Mouse (Mus musculus) neural tube, embryonic 12.5 days (tissue): ENCODE results near the gene Per1. TPM values are rescaled to one million over a fixed set of nuclear protein-coding genes. Genes with fewer than 3 reads are reported as not detected.

ENCODE experiments used
- ATAC-seq: fragments of 200-750 bp; cut with Nextera tagmentation; 2 replicates; pipeline ENCODE4 v1.8.0; 2017; ENCODE audit warnings: low read depth, mild to moderate bottlenecking, moderate TSS enrichment, moderate library complexity; ENCODE audit not compliant: low FRiP score
- H3K27ac ChIP-seq: fragments of 300-500 bp; sonication (generic); 2 replicates; pipeline ENCODE4 v1.5.1; 2016
- H3K27me3 ChIP-seq: fragments of 300-500 bp; sonication (generic); replicated peaks from 2 replicates; pipeline ENCODE4 v1.6.1; 2016; ENCODE audit warnings: mild to moderate bottlenecking
- H3K36me3 ChIP-seq: fragments of 300-500 bp; sonication (generic); 2 replicates; pipeline ENCODE4 v1.6.1; 2016; ENCODE audit warnings: mild to moderate bottlenecking
- H3K4me1 ChIP-seq: fragments of 300-500 bp; sonication (generic); 2 replicates; pipeline ENCODE4 v1.6.1; 2016
- H3K4me2 ChIP-seq: fragments of 300-500 bp; sonication (generic); replicated peaks from 2 replicates; pipeline ENCODE4 v1.6.1; 2016; ENCODE audit warnings: mild to moderate bottlenecking
- H3K4me3 ChIP-seq: fragments of 300-500 bp; sonication (generic); 2 replicates; pipeline ENCODE4 v1.5.1; 2016
- H3K9ac ChIP-seq: fragments of 300-500 bp; sonication (generic); 2 replicates; pipeline ENCODE4 v1.6.1; 2016; ENCODE audit warnings: mild to moderate bottlenecking
- H3K9me3 ChIP-seq: fragments of 300-500 bp; sonication (generic); 2 replicates; pipeline ENCODE4 v1.6.1; 2016; ENCODE audit warnings: mild to moderate bottlenecking
- WGBS: fragments of 180-500 bp; shearing (Covaris S2); methylation state at CpG from one replicate; pipeline ENCODE4 v1.1.7; 2016; 5-methylcytosine and 5-hydroxymethylcytosine counted together
- polyA plus RNA-seq: library from polyadenylated mRNA; unstranded; fragments of >200 nt; fragmentation: Nextera tagmentation; extraction: Ambion mirVana; gene quantifications from 2 replicates; pipeline ENCODE4 v1.2.1, GENCODE M21; 2016

Gene Per1
- polyA plus RNA-seq, 1 experiment from 2014 or later: 9.0 TPM

- Histone ChIP-seq H3K4me2 (peak overlapping the region; percentile 97; the same call in 1 of the 2 replicates), H3K4me1 (peaks cover 31% of the 10 kb centered on the region), H3K27me3 (peaks cover 15% of the 10 kb centered on the region; the same call in 1 of the 2 replicates), H3K4me3 (no peak overlapping the region), H3K9me3 (no peaks in the 10 kb centered on the region), H3K36me3 (no peaks in the 10 kb centered on the region), H3K27ac (no peak overlapping the region), H3K9ac (no peak overlapping the region)
- under 1% methylated on average over 3 of the region's 3 CpGs for WGBS
- peak; percentile 46; the same call in 1 of the 2 replicates for ATAC-seq
These were observed 29.5 kb downstream of the Per1 start for GRCm38 (mm10) chr11:69124498-69124847.

- H3K4me1 ChIP-seq: peaks cover 24% of the 10 kb centered on the region
- H3K9me3 ChIP-seq: no peaks in the 10 kb centered on the region
- H3K9ac ChIP-seq: peak overlapping the region; percentile 49
- H3K4me2 ChIP-seq: peak overlapping the region; percentile 88
- ATAC-seq: no peak
- WGBS: under 1% methylated on average over 24 of the region's 24 CpGs
- peak overlapping the region; percentile 57 for H3K4me3 ChIP-seq
- no peak overlapping the region for H3K27ac ChIP-seq
- peaks cover 11% of the 10 kb centered on the region; the same call in 1 of the 2 replicates for H3K27me3 ChIP-seq
- no peaks in the 10 kb centered on the region for H3K36me3 ChIP-seq
These were observed 30.2 kb downstream of the Per1 start for GRCm38 (mm10) chr11:69125041-69125851.

GRCm38 (mm10) chr11:69125852-69125918 lies 30.7 kb downstream of the Per1 start, which contains the start of gene Aloxe3:
TSS of gene Aloxe3 (plus strand) at chr11:69125896.
- Histone ChIP-seq H3K9ac (peak within 1 kb of the TSS; percentile 49), H3K27me3 (peaks cover 7% of the 10 kb centered on the region; the same call in 1 of the 2 replicates), H3K9me3 (no peaks in the 10 kb centered on the region), H3K4me3 (peak within 1 kb of the TSS; percentile 57), H3K4me2 (peak within 1 kb of the TSS; percentile 88), H3K36me3 (no peaks in the 10 kb centered on the region), H3K4me1 (peaks cover 19% of the 10 kb centered on the region), H3K27ac (no peak within 1 kb of the TSS)
- ATAC-seq: no peak
- WGBS: 3% methylated on average over 3 of the region's 3 CpGs

- peak overlapping the region; percentile 49 for H3K9ac ChIP-seq
- no peaks in the 10 kb centered on the region for H3K9me3 ChIP-seq
- H3K4me1 ChIP-seq: peaks cover 15% of the 10 kb centered on the region
- 11% methylated on average over 20 of the region's 20 CpGs for WGBS
- no peaks in the 10 kb centered on the region for H3K36me3 ChIP-seq
- peak overlapping the region; percentile 57 for H3K4me3 ChIP-seq
- H3K27ac ChIP-seq: no peak overlapping the region
- peaks cover 7% of the 10 kb centered on the region; the same call in 1 of the 2 replicates for H3K27me3 ChIP-seq
- H3K4me2 ChIP-seq: peak overlapping the region; percentile 88
- ATAC-seq: no peak
These were observed 31.1 kb downstream of the Per1 start for GRCm38 (mm10) chr11:69125919-69126705.

GRCm38 (mm10) chr11:69126706-69127095 lies 31.7 kb downstream of the Per1 start:
- H3K4me1 ChIP-seq: peaks cover 10% of the 10 kb centered on the region
- H3K27me3 ChIP-seq: peaks cover 7% of the 10 kb centered on the region; the same call in 1 of the 2 replicates
- ATAC-seq: no peak
- H3K36me3 ChIP-seq: no peaks in the 10 kb centered on the region
- no peaks in the 10 kb centered on the region for H3K9me3 ChIP-seq
- H3K9ac ChIP-seq: no peak overlapping the region
- no peak overlapping the region; the same call in 1 of the 2 replicates for H3K4me3 ChIP-seq
- 46% methylated on average over 2 of the region's 2 CpGs for WGBS
- H3K4me2 ChIP-seq: peak overlapping the region; percentile 88
- H3K27ac ChIP-seq: no peak overlapping the region

- H3K9me3 ChIP-seq: no peaks in the 10 kb centered on the region
- H3K4me2 ChIP-seq: no peak overlapping the region
- H3K4me3 ChIP-seq: no peak overlapping the region
- peaks cover 9% of the 10 kb centered on the region for H3K27me3 ChIP-seq
- 78% methylated on average over 8 of the region's 8 CpGs for WGBS
- no peak overlapping the region for H3K27ac ChIP-seq
- H3K4me1 ChIP-seq: peaks cover 12% of the 10 kb centered on the region
- no peaks in the 10 kb centered on the region for H3K36me3 ChIP-seq
- no peak for ATAC-seq
- H3K9ac ChIP-seq: no peak overlapping the region
These were observed 33.6 kb downstream of the Per1 start for GRCm38 (mm10) chr11:69128426-69129122.

- H3K9me3 ChIP-seq: no peaks in the 10 kb centered on the region
- WGBS: 22% methylated on average over 5 of the region's 5 CpGs
- H3K4me2 ChIP-seq: peak overlapping the region; percentile 73
- H3K27ac ChIP-seq: no peak overlapping the region
- H3K9ac ChIP-seq: peak overlapping the region; percentile 52; the same call in 1 of the 2 replicates
- H3K4me1 ChIP-seq: peaks cover 8% of the 10 kb centered on the region
- peaks cover 7% of the 10 kb centered on the region; the same call in 1 of the 2 replicates for H3K27me3 ChIP-seq
- H3K4me3 ChIP-seq: peak overlapping the region; percentile 39
- ATAC-seq: no peak
- no peaks in the 10 kb centered on the region for H3K36me3 ChIP-seq
These were observed 38.5 kb downstream of the Per1 start for GRCm38 (mm10) chr11:69133566-69133922.

GRCm38 (mm10) chr11:69133923-69134621 lies 39.1 kb downstream of the Per1 start:
- Histone ChIP-seq H3K4me3 (peak overlapping the region; percentile 39), H3K27ac (no peak overlapping the region), H3K27me3 (peaks cover 7% of the 10 kb centered on the region; the same call in 1 of the 2 replicates), H3K9me3 (no peaks in the 10 kb centered on the region), H3K4me2 (peak overlapping the region; percentile 73), H3K4me1 (peaks cover 8% of the 10 kb centered on the region), H3K36me3 (no peaks in the 10 kb centered on the region), H3K9ac (peak overlapping the region; percentile 52)
- ATAC-seq: peak; percentile 44; the same call in 1 of the 2 replicates
- 3% methylated on average over 34 of the region's 34 CpGs for WGBS

GRCm38 (mm10) chr11:69134622-69134968 lies 39.6 kb downstream of the Per1 start:
- Histone ChIP-seq H3K4me1 (peaks cover 8% of the 10 kb centered on the region), H3K27me3 (peaks cover 7% of the 10 kb centered on the region; the same call in 1 of the 2 replicates), H3K9ac (no peak overlapping the region), H3K36me3 (no peaks in the 10 kb centered on the region), H3K9me3 (no peaks in the 10 kb centered on the region), H3K4me3 (peak overlapping the region; percentile 39), H3K27ac (no peak overlapping the region), H3K4me2 (peak overlapping the region; percentile 73)
- ATAC-seq: 0 out of 2 replicates have a peak, but pooled peaks have one; percentile 21
- WGBS: 31% methylated on average over 8 of the region's 8 CpGs

- H3K4me3 ChIP-seq: no peak overlapping the region
- H3K27ac ChIP-seq: no peak overlapping the region
- ATAC-seq: no peak
- WGBS: 90% methylated on average over 6 of the region's 6 CpGs
- H3K4me1 ChIP-seq: peaks cover 8% of the 10 kb centered on the region
- H3K36me3 ChIP-seq: no peaks in the 10 kb centered on the region
- H3K9ac ChIP-seq: no peak overlapping the region
- H3K4me2 ChIP-seq: no peak overlapping the region
- H3K27me3 ChIP-seq: peaks cover 7% of the 10 kb centered on the region; the same call in 1 of the 2 replicates
- H3K9me3 ChIP-seq: no peaks in the 10 kb centered on the region
These were observed 40.3 kb downstream of the Per1 start for GRCm38 (mm10) chr11:69135361-69135760.

- no peak overlapping the region for H3K4me3 ChIP-seq
- no peak for ATAC-seq
- 0 out of 2 replicates have a peak, but pooled peaks cover 5% of the 10 kb centered on the region for H3K27me3 ChIP-seq
- H3K9me3 ChIP-seq: no peaks in the 10 kb centered on the region
- H3K4me1 ChIP-seq: 0 out of 2 replicates have a peak, but pooled peaks cover 4% of the 10 kb centered on the region
- no peak overlapping the region for H3K27ac ChIP-seq
- no peak overlapping the region for H3K4me2 ChIP-seq
- no peaks in the 10 kb centered on the region for H3K36me3 ChIP-seq
- H3K9ac ChIP-seq: no peak overlapping the region
- WGBS: 82% methylated on average over 7 of the region's 7 CpGs
These were observed 52.5 kb downstream of the Per1 start for GRCm38 (mm10) chr11:69147546-69147945.
